Mouse (Mus musculus): ENCODE results near the gene Sp100.
"Not testable (repeated sequence)": the region's sequence is repeated elsewhere in the genome, so short reads cannot be mapped to it uniquely, and the experiment has no call there.

Gene Sp100

GRCm38 (mm10) chr1:85649881-85650280, at the start of gene Sp100:
Gene Sp100 (plus strand): TSS chr1:85649988.
- DNase-seq (ENCODE audit: low read depth, low spot score): peak; percentile 18

DNA sequence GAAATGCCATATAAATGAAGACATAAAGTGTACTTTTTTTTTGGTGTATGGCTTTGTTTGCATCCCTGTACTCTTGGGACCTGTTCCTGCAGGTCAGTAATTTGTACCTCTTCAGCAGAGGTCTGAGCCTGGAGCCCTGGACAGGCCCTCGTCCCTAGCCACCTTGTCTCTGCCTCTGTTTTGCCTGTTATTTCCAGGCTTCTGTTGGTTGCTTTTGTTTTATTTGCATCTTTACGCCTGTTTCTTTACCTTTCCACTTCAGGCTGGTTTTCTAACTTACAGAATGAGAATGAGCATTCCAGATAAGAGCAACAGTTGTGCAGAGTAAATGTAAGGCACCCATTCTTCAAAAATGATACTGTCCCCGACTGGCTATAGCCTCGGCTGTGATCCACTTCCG, 49.7 kb upstream of the Sp100 start, which contains the start of gene Sp140:
TSS of gene Sp140 (plus strand) at position 301 of the 400 bp plus-strand sequence.
- not testable (repeated sequence) for DNase-seq (ENCODE audit: low read depth, low spot score)

DNA sequence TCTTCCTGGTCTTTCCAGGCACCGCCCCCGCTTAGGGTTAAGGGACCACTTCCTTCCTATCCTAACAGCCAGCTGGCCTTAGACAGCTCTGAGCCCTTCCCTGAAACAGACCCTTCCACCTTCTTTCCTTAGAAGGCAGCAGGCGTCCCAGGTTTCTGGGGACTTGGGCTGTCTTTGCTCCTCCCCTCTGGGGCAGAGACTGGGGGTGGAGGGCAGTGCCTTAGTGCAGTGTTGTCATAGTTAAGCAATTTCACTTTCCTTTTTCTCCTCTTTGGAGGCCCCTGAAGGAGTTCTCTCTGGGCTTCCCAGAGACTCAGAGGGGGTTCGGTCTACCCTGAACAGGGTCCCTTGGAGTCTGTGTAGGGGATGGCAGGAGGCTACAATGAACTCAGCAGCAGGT, 49.0 kb upstream of the Sp100 start:
- DNase-seq (ENCODE audit: low read depth, low spot score): peak; percentile 3

- not testable (repeated sequence) for DNase-seq (ENCODE audit: low read depth, low spot score)
Measured at GRCm38 (mm10) chr1:85604341-85604740, 45.4 kb upstream of the Sp100 start.

DNA sequence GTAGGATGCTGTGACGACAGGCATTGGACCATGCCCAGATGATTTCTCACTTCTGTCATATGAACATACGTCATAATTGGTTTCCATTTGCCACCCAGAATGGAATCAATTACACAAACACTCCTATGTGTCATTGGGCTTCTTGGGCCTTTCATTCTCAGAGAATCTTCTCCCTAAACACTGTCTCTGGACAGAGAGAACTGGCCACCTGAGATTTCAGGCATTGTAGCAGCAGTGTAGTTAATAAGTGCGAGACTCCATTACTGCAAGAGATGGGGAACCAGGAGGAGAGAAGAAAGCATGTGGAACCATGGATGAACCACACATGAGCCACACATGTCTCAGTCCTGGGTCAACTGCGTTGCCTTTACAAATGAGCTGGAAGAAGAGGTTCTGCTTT, 41.4 kb upstream of the Sp100 start:
- not testable (repeated sequence) for DNase-seq (ENCODE audit: low read depth, low spot score)

- not testable (repeated sequence) for DNase-seq (ENCODE audit: low read depth, low spot score)
Measured at GRCm38 (mm10) chr1:85610581-85610980, 39.2 kb upstream of the Sp100 start.

DNA sequence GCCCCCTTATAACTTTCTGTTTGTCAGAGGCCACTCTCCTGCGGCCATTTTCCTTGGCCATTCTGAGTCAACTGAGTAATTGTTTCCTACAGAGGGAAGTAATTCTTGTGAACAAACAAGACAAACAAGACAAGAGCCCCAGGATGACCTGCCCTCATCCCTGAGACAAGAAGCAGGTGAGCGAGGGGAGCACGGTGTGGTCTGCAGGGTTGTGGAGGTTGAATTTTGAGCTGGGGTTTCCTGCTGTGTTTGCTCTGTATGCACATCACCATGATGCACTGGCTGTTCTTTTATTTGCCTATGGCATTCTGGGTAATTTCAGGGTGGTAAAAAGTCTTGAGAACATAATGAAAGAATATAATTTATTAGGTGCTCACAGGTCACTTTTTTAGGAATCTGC, 34.7 kb upstream of the Sp100 start:
- not testable (repeated sequence) for DNase-seq (ENCODE audit: low read depth, low spot score)

DNA sequence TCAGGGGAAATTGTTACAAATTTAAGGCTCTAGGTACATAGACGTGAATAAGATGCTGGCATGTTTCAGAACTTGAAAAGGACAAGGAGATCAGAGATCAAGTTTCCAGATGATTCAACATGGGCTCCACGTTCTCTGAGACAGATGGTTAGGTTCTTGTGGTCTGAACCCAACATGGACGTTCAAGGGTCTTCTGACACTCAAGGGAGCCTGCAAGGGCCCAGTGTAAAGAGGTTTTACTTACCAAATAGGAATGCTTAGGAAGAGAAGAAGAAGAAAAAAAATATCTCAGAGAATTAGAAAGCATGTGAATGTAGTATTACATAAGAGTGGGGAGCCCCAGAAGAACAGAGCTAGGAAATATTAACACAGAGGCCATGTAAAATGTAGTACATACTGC, 34.0 kb upstream of the Sp100 start:
- DNase-seq (ENCODE audit: low read depth, low spot score): not testable (repeated sequence)

DNA sequence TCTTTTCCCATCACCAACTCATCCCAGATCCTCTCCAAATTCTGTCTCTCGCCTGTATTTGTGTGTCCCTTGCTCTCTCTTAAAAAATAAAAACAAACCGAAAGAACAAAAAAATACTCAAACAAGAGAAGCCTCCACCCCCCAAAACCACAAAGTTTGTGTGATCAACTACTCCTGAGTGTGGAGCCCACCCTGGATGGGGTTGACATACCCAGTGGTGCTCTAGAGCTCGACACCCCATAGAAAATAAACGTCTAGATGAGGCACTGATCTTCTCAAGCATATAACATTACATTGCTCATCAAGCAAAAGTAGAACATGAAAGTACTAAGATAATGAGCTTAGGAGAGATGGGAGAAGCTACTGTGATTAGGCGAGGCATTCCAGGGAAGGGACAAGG, 32.6 kb upstream of the Sp100 start:
- DNase-seq (ENCODE audit: low read depth, low spot score): not testable (repeated sequence)

DNA sequence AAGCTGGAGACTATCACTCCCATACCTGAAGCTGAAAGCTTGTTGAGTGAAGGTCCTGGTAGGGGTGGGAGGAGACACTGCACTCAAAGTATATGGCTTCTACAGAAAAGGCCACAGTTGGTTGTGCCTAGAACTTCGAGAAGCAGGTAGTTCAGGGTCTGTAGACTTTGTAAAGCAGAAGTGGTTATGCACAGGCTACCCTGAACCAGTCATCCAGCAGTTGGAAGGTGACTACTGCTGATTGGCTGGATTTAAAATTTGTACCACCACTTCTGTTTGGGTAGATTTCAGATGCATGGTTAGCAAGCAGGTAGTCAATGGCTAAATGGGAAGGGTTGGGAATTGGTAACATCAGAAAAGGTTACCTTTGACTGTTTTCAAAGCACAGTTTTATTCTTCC, 31.1 kb upstream of the Sp100 start:
- not testable (repeated sequence) for DNase-seq (ENCODE audit: low read depth, low spot score)

DNA sequence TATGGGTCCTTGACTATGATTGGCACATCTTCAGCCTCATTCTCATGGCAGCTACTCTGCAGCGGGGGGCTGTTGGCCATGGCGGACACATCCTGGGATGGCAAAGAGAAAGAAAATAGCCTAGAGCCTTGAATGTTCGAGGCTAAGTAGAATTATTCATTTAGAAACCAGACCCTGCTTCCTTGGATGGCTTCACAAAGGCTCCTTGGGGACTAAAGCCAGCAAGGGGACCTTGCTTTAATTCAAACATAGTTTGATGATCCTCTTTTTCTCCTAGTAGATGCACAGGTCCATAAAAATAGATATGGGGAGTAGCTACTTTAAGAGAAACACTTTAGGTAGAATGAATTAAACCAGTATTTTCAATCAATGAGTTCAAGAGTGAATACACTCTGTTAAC, 12.9 kb upstream of the Sp100 start:
- DNase-seq (ENCODE audit: low read depth, low spot score): not testable (repeated sequence)

DNA sequence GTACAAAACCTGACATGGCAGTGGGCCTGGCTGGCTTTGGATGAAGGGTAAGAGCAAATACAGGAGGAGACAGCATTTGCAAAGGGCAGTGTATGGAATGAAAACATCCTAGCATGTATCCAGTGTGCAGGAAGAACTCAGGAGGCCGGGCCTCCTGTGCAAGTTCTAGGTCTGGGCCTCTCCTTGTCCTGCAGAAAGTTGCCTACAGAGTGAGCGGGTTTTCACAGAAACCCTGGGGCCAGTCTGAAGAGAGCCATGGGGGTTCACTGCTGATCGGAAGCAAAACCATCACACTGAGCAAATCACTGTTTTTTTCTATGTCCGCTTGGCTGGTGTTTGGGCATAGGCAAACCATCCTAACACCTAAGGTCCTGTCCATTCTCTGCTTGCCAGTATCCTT, 11.6 kb upstream of the Sp100 start:
- not testable (repeated sequence) for DNase-seq (ENCODE audit: low read depth, low spot score)

- not testable (repeated sequence) for DNase-seq (ENCODE audit: low read depth, low spot score)
Measured at GRCm38 (mm10) chr1:85650524-85650923, 736 bp downstream of the Sp100 start.

DNA sequence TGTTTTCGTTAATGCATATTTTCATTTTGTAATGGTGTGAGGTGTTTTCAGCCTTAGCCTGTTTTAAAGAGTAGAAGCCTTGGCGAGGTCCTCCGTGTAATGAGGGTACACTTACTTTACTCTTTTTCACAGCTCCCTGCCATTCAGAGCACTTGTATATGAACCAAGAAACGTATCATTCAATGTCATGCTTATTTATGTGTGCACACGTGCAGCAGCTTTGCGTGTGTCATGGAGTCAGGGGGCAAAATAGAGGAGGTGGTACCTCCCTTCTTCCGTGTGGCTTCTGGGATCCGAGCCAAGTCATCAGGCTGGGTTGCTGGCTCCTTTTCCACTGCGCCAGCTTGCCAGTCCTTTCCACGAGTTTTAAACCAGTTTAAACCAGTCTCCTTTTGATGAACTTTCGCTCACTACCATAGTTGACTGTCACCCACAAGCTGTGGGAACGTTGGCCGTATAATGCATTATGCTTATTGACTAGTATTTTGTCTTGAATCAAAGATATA, 2.0 kb downstream of the Sp100 start:
- not testable (repeated sequence) for DNase-seq (ENCODE audit: low read depth, low spot score)

- DNase-seq (ENCODE audit: low read depth, low spot score): not testable (repeated sequence)
Measured at GRCm38 (mm10) chr1:85657211-85657610, 7.4 kb downstream of the Sp100 start.

DNA sequence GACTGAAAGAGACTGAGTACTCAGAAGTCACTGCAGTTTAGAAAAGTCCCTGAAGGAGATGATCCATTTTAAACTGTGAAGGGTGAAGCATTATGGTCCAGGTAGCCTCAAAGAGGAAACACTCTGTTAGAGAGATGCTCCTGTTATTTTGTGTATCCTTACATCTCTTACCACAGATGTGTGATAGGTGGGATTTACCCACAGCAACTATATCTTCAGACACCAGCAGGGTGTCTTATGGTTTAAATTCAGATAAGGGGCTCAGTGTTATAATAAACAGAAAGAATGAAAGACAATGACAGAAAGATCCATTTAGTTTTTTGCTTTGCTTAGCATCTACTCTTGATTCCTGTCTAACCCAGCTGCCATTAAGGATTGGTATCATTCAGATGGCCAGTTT, 14.5 kb downstream of the Sp100 start:
- DNase-seq (ENCODE audit: low read depth, low spot score): no peak

- DNase-seq (ENCODE audit: low read depth, low spot score): no peak
Measured at GRCm38 (mm10) chr1:85680226-85680625, 30.4 kb downstream of the Sp100 start.

GRCm38 (mm10) chr1:85686666-85687065, 36.9 kb downstream of the Sp100 start:
- DNase-seq (ENCODE audit: low read depth, low spot score): no peak

- DNase-seq (ENCODE audit: low read depth, low spot score): peak; percentile 3
Measured at GRCm38 (mm10) chr1:85687346-85687745, 37.6 kb downstream of the Sp100 start.

DNA sequence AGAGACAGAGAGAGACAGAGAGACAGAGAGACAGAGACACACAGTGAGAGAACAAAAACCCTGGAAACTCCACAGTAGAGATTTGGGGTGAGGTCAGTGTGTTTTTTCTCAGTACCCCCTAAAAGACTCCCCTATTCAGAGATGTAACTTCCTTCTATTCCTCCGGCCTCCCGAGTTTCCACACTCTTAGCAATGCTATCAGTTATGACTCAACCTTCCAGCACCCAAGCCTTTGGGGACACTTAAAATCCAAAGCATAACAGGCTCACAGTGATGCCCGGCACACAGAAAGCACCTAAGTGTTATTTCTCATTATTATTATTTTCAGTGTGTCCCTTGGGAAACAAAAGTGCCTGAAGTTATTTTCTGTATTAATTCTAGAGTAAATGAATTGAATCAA, 40.8 kb downstream of the Sp100 start:
- no peak for DNase-seq (ENCODE audit: low read depth, low spot score)

DNA sequence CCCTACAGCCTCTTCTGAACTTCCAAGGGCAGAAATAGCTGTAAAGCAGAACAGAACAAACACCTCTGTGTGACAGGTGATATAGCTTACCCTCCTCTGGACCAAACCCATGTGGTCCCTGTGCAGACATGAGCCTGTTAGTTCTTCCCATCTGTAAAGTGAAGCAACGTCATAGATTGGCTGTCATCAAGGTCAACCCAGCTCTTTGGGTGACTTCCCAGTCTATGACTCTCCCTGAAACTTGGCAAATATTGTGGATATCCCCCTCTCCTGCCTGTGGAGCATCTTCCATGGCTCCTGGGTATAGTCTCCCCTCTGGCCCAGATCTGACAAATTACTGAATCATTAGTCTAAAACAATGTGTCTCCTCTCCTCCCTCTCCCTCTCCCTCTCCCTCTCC, 42.5 kb downstream of the Sp100 start:
- peak; percentile 8 for DNase-seq (ENCODE audit: low read depth, low spot score)

DNA sequence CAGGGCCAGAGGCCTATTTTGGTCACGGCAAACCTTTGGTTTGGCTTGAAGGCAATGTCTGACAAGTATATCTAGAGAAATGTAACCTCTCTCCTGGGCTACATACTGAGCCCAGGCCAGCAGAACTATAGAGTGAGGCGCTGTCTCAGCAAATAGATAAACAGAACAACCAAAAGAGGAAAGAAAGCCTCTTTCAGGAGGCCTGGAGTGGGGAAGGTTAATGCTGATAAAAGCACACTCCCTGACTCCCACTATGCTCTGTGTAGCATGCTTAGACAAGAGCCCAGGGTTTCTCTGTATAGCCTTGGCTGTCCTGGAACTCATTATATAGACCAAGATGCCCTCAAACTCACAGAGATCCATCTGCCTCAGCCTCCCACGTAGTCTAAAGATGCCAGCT, 43.5 kb downstream of the Sp100 start:
- no peak for DNase-seq (ENCODE audit: low read depth, low spot score)

DNA sequence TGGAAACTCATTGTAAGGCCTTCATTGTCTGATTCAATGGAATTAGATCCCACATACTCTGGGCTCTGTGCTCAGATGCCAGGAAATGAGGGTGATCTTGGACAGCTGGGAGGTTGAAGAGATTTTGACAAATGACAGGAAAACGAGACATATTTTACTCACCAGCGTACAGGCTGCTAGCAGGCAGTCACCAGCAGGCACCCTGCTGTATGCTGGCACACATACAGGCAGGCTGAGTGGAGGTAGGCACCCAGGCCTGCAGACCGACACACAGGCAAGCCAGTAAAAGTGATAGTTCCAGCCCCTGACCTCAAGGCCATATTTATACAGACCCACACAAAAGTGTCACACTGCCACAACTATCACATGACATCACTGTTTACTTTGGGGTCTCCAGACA, 45.9 kb downstream of the Sp100 start:
- DNase-seq (ENCODE audit: low read depth, low spot score): no peak

Measured in skeletal muscle tissue, adult 2 months (tissue).